Mouse (Mus musculus) mature B cell (primary cell): ENCODE measurements around the gene Hfe2.
"Not testable (repeated sequence)": the region's sequence is repeated elsewhere in the genome, so short reads cannot be mapped to it uniquely, and the experiment has no call there.

Source experiments
- in situ Hi-C: fragments of 300-500 bp; cut with MboI; formaldehyde crosslinking; loops from 2 replicates; pipeline ENCODE4 v1.14.3; 2019

Hfe2 gene

DNA sequence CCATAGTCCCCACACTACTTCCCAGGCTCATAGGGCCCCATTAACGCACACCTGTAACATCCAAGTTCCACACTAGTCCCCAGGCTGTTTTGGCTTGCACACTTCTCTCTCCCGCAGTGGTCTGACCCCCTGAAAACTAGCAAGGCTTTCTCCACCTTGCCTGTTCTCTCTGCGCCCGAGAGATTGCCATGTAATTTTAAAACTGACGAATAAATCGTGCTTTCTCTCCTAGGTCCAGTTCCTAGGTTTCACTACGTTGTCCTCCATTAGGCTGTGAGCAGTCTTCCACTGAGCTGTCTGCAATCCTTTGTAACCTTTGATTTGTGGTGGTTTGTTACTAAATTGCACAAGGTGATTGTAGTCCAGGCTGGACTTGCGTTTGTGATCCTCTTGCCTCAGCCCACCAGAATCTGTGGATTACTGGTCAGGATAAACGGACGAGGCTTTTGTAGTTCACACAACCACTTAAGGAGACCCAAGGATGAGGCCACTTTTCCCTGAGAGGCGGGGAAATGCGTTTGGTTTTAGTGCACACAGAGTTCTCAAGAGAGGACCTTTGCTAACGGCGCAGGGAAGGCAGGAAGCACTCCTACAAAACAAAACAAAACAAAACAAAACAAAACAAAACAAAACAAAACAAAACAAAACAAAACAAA, 28.2 kb upstream of the Hfe2 start:
- in situ Hi-C loops: not testable (repeated sequence)

DNA sequence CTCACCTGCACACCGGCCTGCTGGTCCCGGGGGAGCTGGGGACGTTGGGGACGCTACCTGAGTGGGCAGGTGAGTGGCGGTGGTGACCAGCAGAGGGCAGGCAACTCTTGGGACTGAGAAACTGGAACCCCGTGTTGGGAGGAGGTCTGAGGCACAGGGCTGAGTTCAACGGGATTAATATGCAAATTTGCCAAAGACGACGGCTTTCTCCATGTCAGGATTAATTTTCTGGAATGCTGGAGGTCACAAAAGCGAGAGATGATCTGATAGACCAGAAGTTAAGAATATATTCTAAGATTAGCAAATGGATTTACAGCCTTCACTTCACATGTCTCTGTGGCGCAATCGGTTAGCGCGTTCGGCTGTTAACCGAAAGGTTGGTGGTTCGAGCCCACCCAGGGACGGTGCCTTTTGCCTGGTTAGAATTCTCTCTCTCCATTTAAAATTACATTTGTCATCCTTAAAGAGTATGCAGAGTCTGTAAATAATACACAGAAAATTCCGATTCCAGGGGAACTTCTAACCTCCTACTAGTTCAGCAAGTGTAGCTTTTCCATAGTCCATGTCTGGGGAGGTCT, 27.4 kb upstream of the Hfe2 start:
- in situ Hi-C loops: no loop called here

DNA sequence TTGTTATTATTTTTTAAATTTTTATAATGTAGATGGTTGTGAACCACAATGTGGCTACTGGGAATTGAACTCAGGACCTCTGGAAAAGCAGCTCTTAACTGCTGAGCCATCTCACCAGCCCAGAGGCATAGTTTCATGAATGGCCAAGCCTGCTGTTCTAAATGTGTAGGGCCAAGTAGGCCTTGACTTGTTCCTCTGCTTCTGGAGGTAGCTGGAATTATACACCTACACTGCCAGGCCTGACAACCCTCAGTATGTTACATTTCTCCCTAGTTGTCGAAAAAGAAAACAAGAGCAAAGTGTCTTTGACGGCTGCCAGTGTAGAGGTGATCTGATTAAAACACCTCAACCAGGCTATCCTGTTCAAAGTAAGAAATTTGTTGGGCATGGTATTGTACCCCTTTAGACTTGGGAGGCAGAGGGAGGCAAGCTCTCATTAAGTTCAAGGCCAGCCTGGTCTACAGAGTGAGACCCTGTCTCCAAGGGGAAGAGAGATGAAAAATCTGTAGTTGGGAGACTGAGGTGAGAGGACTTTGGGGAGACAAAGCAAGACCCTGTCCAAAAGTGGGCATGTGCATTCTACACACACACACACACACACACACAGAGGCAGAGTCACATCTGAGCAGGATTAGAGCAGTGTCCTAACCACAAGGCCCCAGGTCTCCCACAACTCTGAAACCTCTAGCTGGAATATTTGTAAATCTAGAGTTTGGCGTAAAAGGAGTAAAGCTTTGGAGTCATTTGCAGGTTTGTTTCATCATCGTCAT, 26.3 kb upstream of the Hfe2 start:
- in situ Hi-C loops: no loop called here

DNA sequence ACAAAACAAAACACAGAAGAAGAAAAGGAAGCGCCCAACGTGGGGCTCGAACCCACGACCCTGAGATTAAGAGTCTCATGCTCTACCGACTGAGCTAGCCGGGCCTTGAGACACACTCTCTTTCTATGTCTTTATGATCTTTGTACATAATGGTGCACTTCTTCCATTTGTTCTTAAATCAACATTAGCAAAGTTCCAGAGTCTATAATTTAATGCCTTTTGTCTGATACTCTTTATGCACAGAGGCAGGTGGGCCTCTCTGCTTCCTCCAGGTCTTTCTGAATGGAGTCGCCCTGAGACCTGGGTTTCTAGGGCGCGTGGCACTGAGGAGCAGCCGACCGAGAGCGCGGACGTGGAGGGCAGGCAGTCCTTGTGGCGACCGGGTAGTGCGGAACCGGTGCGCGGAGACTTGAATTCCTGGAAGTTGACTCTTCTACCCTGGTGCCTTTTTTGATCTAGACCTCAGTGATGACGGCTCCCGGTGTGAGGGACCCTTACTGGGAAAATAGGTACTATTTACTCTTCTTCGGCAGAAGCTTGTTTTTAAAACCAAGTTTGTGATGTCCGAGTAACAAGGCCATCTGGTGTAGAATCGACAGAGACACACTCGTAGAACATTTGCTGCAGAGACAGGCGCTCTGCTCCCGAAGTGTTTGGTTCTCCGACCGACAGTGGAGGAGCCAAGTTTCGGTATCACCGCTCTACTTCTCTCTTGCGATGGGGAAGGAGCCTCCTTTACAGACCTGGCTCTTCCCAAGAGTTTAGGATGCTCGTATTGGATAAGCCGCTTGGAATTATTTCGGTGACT, 25.3 kb upstream of the Hfe2 start:
- in situ Hi-C loops: no loop called here

DNA sequence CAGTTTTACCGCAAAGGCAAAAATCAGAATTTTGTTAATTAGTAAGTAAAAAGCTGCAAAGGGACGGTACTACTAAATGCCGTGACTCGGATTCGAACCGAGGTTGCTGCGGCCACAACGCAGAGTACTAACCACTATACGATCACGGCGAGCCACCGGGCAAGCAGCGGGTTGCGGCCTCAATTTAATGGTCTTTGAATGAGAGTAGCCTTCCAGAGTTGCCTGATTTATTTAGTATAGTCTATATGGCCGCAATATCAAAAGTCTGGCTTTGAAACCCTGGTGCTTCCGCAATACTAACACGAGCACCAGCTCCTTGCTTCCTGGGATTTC, 24.7 kb upstream of the Hfe2 start:
- in situ Hi-C loops: no loop called here

DNA sequence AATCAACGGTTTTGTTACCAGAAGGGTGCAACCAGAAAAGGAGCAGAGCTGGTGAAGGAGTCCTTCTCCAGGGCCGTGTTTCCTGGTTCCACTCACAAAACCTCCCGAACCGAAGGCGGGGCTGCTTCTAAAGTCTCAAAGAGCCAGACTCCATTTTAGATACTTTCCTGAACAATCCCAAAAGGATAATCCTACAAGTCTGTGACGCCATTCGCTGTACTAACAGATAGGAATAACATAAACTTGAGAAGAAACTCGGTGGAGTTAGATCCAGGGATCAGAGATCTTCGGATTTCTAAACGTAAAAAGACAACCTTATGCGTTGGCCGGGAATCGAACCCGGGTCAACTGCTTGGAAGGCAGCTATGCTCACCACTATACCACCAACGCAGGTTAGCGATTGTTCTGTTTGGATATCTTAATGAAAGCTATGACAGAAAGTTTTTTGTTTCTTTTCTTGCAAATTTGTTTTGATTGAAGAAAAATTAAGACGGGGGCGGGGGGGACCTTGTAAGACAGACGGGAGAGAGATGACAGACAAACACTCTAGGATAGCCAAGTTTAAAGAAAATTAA, 24.2 kb upstream of the Hfe2 start:
- in situ Hi-C loops: no loop called here

DNA sequence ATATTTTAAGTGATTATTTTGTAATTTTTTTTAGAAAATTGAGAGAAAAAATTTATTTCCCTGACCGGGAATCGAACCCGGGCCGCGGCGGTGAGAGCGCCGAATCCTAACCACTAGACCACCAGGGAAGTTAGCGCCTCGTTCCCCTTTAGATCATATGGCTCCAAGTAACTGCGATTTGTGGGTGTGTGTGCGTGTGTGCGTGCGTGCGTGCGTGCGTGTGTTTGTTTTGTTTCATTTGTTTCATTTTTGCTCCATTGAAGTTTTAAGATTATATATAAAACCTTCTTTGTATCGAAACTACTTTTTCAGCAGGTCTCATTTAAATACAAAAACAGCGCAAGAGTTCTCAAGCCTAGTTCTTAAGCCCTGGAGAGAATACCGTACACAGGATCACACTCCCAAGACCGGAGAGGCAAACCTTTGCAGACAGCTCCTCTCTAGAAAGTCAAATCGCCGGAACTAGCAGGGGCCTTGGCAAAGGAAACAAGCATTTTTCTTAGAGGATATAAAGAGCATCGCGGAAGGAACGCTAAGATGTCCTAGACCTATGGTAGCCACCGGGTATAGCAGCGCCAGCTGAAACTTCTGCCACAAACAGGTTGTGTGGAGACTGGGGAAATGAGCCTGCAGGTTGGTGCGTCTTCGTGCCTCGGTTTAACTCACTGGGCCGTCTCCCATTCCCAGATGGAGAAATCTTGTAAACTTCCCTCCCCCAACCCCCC, 23.4 kb upstream of the Hfe2 start:
- in situ Hi-C loops: no loop called here

DNA sequence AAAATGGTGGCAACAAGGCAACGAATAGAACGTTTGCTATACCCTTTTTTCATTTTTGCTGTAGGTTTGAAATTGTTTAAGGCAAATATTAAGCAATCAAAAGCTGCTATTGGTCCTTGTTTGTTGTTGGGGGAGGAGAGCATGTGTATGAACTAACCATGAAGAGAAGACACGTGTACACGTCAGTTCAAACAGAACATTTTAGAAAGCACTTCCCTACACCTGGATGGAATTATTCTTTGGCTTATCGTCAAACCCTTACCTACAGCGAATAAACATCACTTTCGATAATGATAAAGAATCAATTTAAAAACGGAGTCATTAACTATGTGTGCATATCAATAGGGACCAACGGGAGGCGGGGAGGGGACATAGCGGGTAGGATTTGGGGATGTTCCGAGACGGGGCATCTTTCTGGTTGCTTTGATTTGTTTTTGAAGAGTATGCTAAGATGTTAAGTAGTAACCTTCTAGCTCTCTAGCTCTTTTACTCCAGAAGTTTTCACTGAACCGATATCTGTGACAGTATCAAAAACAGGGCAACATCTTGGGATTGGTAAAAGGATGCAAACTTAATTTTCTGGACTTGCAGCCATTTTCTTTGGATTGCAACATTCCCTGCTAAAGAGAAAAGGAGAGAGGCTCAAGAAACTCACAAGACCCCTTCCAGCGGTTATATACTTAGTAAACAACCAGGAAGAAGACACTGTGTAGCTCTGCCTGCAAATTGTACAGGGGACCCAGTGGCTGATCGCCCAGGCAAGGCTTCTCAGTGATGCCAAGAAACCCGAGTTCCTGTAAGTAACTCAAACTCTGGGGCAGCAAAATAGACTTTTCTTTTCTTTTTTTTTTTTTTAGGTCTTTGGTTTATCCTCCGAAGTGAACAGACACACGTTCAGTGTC, 22.5 kb upstream of the Hfe2 start:
- in situ Hi-C loops: no loop called here

DNA sequence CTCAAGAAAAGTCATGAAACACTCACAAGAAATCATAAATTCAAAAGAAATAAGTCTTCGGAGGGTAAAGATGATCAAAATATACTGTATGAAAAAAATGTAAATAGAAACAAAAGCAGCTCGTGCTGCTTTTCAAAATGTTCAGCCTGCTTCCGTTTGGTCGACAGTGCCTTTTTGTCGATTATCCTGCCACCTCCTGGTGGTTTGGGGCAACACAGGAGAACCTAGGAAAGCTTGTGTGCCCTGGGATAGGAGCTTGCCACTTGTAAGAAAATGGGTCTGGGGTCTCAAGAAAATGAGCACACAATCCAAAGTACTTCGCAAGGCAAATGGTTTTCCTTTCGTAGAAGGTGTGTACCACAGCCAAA, 21.9 kb upstream of the Hfe2 start:
- in situ Hi-C loops: no loop called here

DNA sequence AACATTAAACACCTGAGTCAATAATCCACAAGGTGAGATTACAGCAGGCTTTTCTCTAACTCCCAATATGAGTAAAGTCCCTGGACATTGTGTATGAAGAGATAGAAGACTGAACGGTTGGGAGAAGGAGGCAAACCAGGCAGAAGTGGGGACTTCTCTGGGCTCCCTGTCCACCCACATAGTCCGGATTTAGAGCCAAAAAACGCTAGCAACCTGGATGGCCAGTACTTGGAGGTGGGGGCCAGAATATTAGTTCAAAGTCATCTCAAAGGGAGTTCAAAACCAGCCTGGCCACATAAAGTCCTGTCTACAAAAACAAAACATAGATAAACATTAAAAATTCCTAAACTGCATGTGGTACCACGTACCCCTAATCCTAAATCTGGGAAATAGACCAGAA, 21.0 kb upstream of the Hfe2 start:
- in situ Hi-C loops: no loop called here

DNA sequence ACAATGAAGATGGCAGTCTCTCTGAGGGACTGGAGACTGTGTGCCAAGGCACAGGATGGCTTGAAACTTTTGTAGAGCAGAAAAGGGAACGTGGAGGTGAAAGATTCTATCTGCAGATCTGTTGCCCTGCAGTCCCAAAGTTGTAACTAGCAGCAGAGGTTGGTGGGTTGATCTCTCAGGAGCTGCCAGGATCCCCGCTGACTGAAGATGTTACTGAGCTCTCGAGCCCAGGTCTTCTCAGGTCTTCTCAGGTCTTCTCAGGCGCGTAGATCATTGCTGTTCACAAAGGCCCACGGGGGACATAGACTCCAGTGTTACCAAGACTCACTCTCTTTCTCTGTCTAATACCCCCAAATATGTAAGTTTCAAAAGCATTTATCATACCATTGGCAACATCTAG, 20.0 kb upstream of the Hfe2 start:
- in situ Hi-C loops: no loop called here

DNA sequence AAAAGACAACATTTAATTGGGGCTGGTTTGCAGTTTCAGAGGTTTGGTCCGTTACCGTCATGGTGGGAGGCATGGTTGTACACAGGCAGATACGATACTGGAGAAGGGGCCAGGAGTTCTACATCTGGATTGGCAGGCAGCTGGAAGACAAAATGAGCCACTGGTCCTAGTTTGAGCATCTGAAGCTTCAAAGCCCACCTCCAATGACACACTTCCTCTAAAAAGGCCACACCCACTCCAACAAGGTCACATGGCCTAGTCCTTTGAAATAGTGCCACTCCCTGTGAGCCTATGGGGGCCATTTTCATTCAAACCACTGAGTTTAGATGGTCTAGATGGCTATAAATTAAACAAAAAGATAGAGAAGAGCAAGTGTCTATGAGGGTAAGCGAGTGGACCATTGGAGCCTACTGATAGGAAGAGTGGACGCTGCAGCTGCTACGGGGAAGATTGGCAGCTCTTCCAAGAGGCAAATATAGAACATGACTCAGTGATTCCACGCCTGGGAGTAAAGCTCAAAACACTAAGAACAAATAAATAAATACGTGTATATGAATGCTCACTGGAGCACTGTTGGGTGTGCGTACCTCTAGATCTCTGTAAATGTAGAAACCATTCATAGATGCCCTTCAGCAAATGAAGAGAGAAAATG, 18.4 kb upstream of the Hfe2 start:
- in situ Hi-C loops: no loop called here

DNA sequence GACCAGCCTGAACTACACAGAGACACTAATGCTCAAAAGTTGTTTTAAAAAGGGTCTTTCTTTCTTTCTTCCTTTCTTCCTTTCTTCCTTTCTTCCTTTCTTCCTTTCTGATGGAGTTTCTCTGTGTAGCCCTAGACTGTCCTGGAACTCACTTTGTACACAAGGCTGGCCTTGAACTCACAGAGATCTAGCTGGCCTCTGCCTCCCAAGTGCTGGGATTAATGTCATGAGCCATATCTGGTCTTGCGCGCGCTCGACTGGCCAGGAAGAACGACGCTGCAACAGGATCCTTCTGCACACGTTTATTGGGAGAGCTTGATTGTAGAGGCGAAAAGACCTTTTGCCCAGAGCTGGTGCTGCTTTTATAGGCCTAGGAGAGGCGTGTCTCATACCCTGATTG, 17.0 kb upstream of the Hfe2 start:
- in situ Hi-C loops: not testable (repeated sequence)

DNA sequence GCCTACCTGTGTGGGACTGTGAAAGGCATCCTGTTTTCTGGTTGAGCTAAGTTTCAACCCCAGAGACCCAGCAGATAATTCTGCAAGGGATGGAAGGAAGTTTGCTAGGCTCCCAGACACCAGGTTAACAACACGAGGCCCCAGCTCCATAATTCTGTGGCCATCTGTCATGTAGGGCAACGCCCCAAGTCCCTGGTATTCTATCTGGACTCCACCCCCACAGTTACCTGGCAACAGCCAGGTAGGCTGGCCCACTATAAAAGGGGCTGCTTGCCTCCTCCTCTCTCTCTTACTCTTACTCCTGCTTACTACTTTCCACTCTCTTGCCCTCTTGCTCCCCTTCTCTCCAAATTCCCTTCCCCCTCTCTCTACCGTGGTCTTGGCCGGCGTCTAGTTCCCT, 4.8 kb upstream of the Hfe2 start:
- in situ Hi-C loops: no loop called here

DNA sequence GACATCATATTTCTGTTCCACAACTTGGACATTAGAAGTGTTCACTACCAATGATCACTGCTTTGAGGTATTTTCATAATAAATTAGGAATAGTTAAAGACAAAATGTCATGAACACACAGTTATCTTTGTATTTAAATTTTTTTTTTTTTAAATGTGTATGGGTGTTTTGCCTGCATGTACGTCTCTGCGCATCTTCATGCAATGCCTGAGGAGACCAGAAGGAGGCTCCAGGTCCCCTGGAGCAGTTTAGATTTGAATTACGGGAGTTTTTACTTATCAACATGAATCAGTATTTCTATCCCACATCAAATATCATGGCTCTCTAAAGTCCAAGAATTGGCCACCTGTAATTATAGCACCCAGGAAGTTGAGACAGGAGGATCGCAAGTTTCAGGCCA, 2.8 kb upstream of the Hfe2 start:
- in situ Hi-C loops: no loop called here

DNA sequence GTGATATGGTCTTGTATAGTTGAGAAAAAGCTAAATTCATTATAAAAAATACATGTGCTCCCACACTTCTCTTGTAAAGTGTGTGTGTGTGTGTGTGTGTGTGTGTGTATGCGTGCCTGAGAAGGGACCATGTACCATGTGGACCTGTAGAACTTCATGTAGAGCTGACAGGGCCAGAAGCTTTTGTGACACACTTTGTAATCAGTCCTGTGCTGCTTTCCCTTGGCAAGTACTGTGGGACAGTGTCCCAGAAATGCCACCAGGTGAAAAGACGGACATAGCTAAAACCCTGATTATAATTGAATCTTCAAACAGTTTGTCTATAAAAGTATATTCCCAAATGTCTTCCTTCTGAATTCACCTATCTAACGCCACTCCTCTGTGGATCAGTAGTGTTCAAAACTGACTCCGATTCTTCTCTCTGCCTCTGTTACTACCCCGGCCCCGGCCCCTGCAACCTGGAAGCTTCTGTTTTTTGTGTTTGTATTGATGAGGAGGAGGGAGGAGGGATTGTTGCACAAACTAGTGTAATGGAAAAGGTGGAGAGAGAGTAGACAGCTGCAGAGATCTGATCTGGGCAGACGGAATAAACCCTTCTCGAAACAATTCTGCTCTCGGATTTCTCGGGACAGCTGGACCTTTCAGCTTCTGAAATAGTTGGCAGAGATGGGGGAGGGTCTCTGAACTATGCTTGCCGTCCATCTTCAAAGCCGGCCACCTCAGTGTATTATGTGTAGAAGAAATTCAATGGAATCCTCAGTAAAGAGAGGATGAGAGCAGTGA, 753 bp upstream of the Hfe2 start:
- in situ Hi-C loops: no loop called here

DNA sequence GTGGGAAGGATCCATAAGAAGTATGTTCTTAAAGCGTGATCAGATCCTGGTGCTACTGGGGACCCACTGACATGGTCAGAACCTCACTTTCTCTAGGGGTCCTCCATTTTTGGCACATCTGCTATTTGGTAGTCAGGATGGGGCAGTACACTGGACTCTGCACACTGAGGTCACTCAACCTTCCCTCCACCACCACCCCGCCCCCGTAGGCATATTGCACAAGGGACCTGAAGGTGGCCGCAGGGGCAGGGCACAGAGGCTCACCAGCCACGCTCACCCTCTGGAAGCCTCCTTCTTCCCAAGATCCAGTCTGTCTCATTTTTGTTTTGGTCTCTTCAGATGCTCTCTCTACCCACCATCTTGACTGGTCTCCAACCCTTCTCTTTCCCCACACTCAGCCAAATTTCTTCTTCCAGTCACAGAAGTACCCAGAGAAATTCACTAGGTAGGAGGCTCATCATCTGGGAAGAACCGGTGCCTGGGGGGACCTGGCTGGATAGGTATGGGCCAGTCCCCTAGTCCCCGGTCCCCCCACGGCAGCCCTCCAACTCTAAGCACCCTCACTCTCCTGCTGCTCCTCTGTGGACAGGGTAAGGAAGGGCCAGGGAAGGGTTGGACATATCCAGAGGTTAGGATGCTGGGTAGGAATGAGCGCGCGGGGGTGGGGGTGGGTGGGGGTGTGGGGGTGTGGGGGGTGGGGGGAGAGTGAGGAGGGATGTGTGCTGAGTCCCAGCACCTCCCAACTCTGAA, 1.2 kb downstream of the Hfe2 start:
- in situ Hi-C loops: no loop called here

DNA sequence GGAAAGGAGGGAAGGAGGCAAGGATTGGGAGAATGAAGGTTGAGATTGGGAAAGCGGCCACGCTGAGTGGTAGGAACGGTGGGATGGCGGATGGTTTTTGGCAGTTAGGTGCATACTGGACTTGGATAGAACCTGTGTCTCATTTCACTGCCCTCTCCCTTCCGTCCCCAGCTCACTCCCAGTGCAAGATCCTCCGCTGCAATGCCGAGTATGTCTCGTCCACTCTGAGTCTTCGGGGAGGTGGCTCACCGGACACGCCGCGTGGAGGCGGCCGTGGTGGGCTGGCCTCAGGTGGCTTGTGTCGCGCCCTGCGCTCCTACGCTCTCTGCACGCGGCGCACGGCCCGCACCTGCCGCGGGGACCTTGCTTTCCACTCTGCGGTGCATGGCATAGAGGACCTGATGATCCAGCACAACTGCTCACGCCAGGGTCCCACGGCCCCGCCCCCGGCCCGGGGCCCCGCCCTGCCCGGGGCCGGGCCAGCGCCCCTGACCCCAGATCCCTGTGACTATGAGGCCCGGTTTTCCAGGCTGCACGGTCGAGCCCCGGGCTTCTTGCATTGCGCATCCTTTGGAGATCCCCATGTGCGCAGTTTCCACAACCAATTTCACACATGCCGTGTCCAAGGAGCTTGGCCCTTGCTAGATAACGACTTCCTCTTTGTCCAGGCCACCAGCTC, 2.0 kb downstream of the Hfe2 start:
- in situ Hi-C loops: no loop called here
